Mouse (Mus musculus): ENCODE results near the gene Akr7a5. TPM values are rescaled to one million over a fixed set of nuclear protein-coding genes. Genes with fewer than 3 reads are reported as not detected.

Gene Akr7a5
- polyA plus RNA-seq, 1 experiment from 2014 or later = 139 TPM

GRCm38 (mm10) chr4:139287122-139287863, 23.3 kb upstream of the Akr7a5 start:
- Histone ChIP-seq H3K4me1 (ENCODE audit: control insufficient read depth, insufficient read depth, low read length) (peaks cover 18% of the 10 kb centered on the region), H3K4me3 (ENCODE audit: low read length) (no peak overlapping the region), H3K9me3 (ENCODE audit: control insufficient read depth, low read length) (no peaks in the 10 kb centered on the region), H3K36me3 (ENCODE audit: control insufficient read depth, insufficient read depth, low read length) (peaks cover 53% of the 10 kb centered on the region), H3K4me2 (replicated peaks; ENCODE audit: low read depth, low read length) (no peak overlapping the region), H3K27ac (ENCODE audit: low read depth, low read length) (no peak overlapping the region; the same call in 1 of the 2 replicates), H3K9ac (ENCODE audit: low read depth, low read length) (no peak overlapping the region), H3K27me3 (ENCODE audit: control insufficient read depth, insufficient read depth, low read length) (no peaks in the 10 kb centered on the region)
- ATAC-seq (ENCODE audit: low FRiP score, low TSS enrichment) = no peak
- 77% methylated on average over 18 of the region's 18 CpGs for WGBS

- Histone ChIP-seq H3K9ac (ENCODE audit: low read depth, low read length) (no peak overlapping the region), H3K36me3 (ENCODE audit: control insufficient read depth, insufficient read depth, low read length) (peaks cover 48% of the 10 kb centered on the region), H3K27ac (ENCODE audit: low read depth, low read length) (no peak overlapping the region), H3K4me2 (replicated peaks; ENCODE audit: low read depth, low read length) (no peak overlapping the region), H3K9me3 (ENCODE audit: control insufficient read depth, low read length) (no peaks in the 10 kb centered on the region), H3K27me3 (ENCODE audit: control insufficient read depth, insufficient read depth, low read length) (no peaks in the 10 kb centered on the region), H3K4me3 (ENCODE audit: low read length) (no peak overlapping the region), H3K4me1 (ENCODE audit: control insufficient read depth, insufficient read depth, low read length) (peaks cover 4% of the 10 kb centered on the region; the same call in 1 of the 2 replicates)
- no peak for ATAC-seq (ENCODE audit: low FRiP score, low TSS enrichment)
- 65% methylated on average over 10 of the region's 10 CpGs for WGBS
Observed at GRCm38 (mm10) chr4:139289017-139289416, 21.5 kb upstream of the Akr7a5 start.

- WGBS = 85% methylated on average over 16 of the region's 16 CpGs
- Histone ChIP-seq H3K27ac (ENCODE audit: low read depth, low read length) (no peak overlapping the region), H3K4me2 (replicated peaks; ENCODE audit: low read depth, low read length) (no peak overlapping the region), H3K9me3 (ENCODE audit: control insufficient read depth, low read length) (no peaks in the 10 kb centered on the region), H3K36me3 (ENCODE audit: control insufficient read depth, insufficient read depth, low read length) (peaks cover 48% of the 10 kb centered on the region), H3K27me3 (ENCODE audit: control insufficient read depth, insufficient read depth, low read length) (no peaks in the 10 kb centered on the region), H3K4me3 (ENCODE audit: low read length) (no peak overlapping the region), H3K4me1 (ENCODE audit: control insufficient read depth, insufficient read depth, low read length) (no peaks in the 10 kb centered on the region), H3K9ac (ENCODE audit: low read depth, low read length) (no peak overlapping the region)
- no peak for ATAC-seq (ENCODE audit: low FRiP score, low TSS enrichment)
Observed at GRCm38 (mm10) chr4:139291099-139291498, 19.4 kb upstream of the Akr7a5 start.

- Histone ChIP-seq H3K36me3 (ENCODE audit: control insufficient read depth, insufficient read depth, low read length) (peaks cover 48% of the 10 kb centered on the region), H3K9me3 (ENCODE audit: control insufficient read depth, low read length) (no peaks in the 10 kb centered on the region), H3K27ac (ENCODE audit: low read depth, low read length) (no peak overlapping the region), H3K9ac (ENCODE audit: low read depth, low read length) (no peak overlapping the region), H3K4me2 (replicated peaks; ENCODE audit: low read depth, low read length) (no peak overlapping the region), H3K4me3 (ENCODE audit: low read length) (no peak overlapping the region), H3K4me1 (ENCODE audit: control insufficient read depth, insufficient read depth, low read length) (no peaks in the 10 kb centered on the region), H3K27me3 (ENCODE audit: control insufficient read depth, insufficient read depth, low read length) (no peaks in the 10 kb centered on the region)
- no peak for ATAC-seq (ENCODE audit: low FRiP score, low TSS enrichment)
- WGBS = 90% methylated on average over 5 of the region's 5 CpGs
Observed at GRCm38 (mm10) chr4:139292038-139292437, 18.5 kb upstream of the Akr7a5 start.

- H3K4me2 ChIP-seq (replicated peaks; ENCODE audit: low read depth, low read length) = no peak overlapping the region
- H3K9me3 ChIP-seq (ENCODE audit: control insufficient read depth, low read length) = no peaks in the 10 kb centered on the region
- no peaks in the 10 kb centered on the region for H3K4me1 ChIP-seq (ENCODE audit: control insufficient read depth, insufficient read depth, low read length)
- no peak overlapping the region for H3K27ac ChIP-seq (ENCODE audit: low read depth, low read length)
- no peak for ATAC-seq (ENCODE audit: low FRiP score, low TSS enrichment)
- no peak overlapping the region for H3K9ac ChIP-seq (ENCODE audit: low read depth, low read length)
- peaks cover 17% of the 10 kb centered on the region; the same call in 1 of the 2 replicates for H3K36me3 ChIP-seq (ENCODE audit: control insufficient read depth, insufficient read depth, low read length)
- H3K4me3 ChIP-seq (ENCODE audit: low read length) = no peak overlapping the region
- WGBS = 86% methylated on average over 4 of the region's 4 CpGs
- no peaks in the 10 kb centered on the region for H3K27me3 ChIP-seq (ENCODE audit: control insufficient read depth, insufficient read depth, low read length)
Observed at GRCm38 (mm10) chr4:139297566-139297965, 13.0 kb upstream of the Akr7a5 start.

- WGBS = 90% methylated on average over 12 of the region's 12 CpGs
- Histone ChIP-seq H3K4me3 (ENCODE audit: low read length) (no peak overlapping the region), H3K27me3 (ENCODE audit: control insufficient read depth, insufficient read depth, low read length) (no peaks in the 10 kb centered on the region), H3K27ac (ENCODE audit: low read depth, low read length) (no peak overlapping the region), H3K9me3 (ENCODE audit: control insufficient read depth, low read length) (no peaks in the 10 kb centered on the region), H3K4me1 (ENCODE audit: control insufficient read depth, insufficient read depth, low read length) (no peaks in the 10 kb centered on the region), H3K9ac (ENCODE audit: low read depth, low read length) (no peak overlapping the region), H3K36me3 (ENCODE audit: control insufficient read depth, insufficient read depth, low read length) (peaks cover 17% of the 10 kb centered on the region; the same call in 1 of the 2 replicates), H3K4me2 (replicated peaks; ENCODE audit: low read depth, low read length) (no peak overlapping the region)
- ATAC-seq (ENCODE audit: low FRiP score, low TSS enrichment) = no peak
Observed at GRCm38 (mm10) chr4:139298671-139299366, 11.7 kb upstream of the Akr7a5 start.

GRCm38 (mm10) chr4:139301780-139302179, 8.8 kb upstream of the Akr7a5 start:
- Histone ChIP-seq H3K4me3 (ENCODE audit: low read length) (no peak overlapping the region), H3K9ac (ENCODE audit: low read depth, low read length) (no peak overlapping the region), H3K4me1 (ENCODE audit: control insufficient read depth, insufficient read depth, low read length) (no peaks in the 10 kb centered on the region), H3K4me2 (replicated peaks; ENCODE audit: low read depth, low read length) (no peak overlapping the region), H3K27me3 (ENCODE audit: control insufficient read depth, insufficient read depth, low read length) (no peaks in the 10 kb centered on the region), H3K36me3 (ENCODE audit: control insufficient read depth, insufficient read depth, low read length) (peaks cover 17% of the 10 kb centered on the region; the same call in 1 of the 2 replicates), H3K9me3 (ENCODE audit: control insufficient read depth, low read length) (no peaks in the 10 kb centered on the region), H3K27ac (ENCODE audit: low read depth, low read length) (no peak overlapping the region)
- ATAC-seq (ENCODE audit: low FRiP score, low TSS enrichment) = no peak
- 92% methylated on average over 8 of the region's 8 CpGs for WGBS

- Histone ChIP-seq H3K27ac (ENCODE audit: low read depth, low read length) (no peak overlapping the region), H3K4me3 (ENCODE audit: low read length) (no peak overlapping the region), H3K4me2 (replicated peaks; ENCODE audit: low read depth, low read length) (no peak overlapping the region), H3K36me3 (ENCODE audit: control insufficient read depth, insufficient read depth, low read length) (peaks cover 17% of the 10 kb centered on the region; the same call in 1 of the 2 replicates), H3K9me3 (ENCODE audit: control insufficient read depth, low read length) (no peaks in the 10 kb centered on the region), H3K27me3 (ENCODE audit: control insufficient read depth, insufficient read depth, low read length) (no peaks in the 10 kb centered on the region), H3K4me1 (ENCODE audit: control insufficient read depth, insufficient read depth, low read length) (no peaks in the 10 kb centered on the region), H3K9ac (ENCODE audit: low read depth, low read length) (no peak overlapping the region)
- WGBS = 61% methylated on average over 5 of the region's 5 CpGs
- ATAC-seq (ENCODE audit: low FRiP score, low TSS enrichment) = no peak
Observed at GRCm38 (mm10) chr4:139302241-139302640, 8.3 kb upstream of the Akr7a5 start.

- Histone ChIP-seq H3K4me2 (replicated peaks; ENCODE audit: low read depth, low read length) (no peak overlapping the region), H3K9me3 (ENCODE audit: control insufficient read depth, low read length) (no peaks in the 10 kb centered on the region), H3K27ac (ENCODE audit: low read depth, low read length) (no peak overlapping the region), H3K4me1 (ENCODE audit: control insufficient read depth, insufficient read depth, low read length) (peaks cover 5% of the 10 kb centered on the region; the same call in 1 of the 2 replicates), H3K4me3 (ENCODE audit: low read length) (no peak overlapping the region), H3K9ac (ENCODE audit: low read depth, low read length) (no peak overlapping the region), H3K27me3 (ENCODE audit: control insufficient read depth, insufficient read depth, low read length) (no peaks in the 10 kb centered on the region), H3K36me3 (ENCODE audit: control insufficient read depth, insufficient read depth, low read length) (peaks cover 14% of the 10 kb centered on the region; the same call in 1 of the 2 replicates)
- ATAC-seq (ENCODE audit: low FRiP score, low TSS enrichment) = no peak
- WGBS = 83% methylated on average over 3 of the region's 3 CpGs
Observed at GRCm38 (mm10) chr4:139305521-139305920, 5.0 kb upstream of the Akr7a5 start.
